Mouse (Mus musculus): ENCODE results near the gene Colgalt1. TPM values are rescaled to one million over a fixed set of nuclear protein-coding genes. Genes with fewer than 3 reads are reported as not detected.

Colgalt1 gene
- polyA plus RNA-seq, 1 experiment from 2014 or later = 38.9 TPM

DNA sequence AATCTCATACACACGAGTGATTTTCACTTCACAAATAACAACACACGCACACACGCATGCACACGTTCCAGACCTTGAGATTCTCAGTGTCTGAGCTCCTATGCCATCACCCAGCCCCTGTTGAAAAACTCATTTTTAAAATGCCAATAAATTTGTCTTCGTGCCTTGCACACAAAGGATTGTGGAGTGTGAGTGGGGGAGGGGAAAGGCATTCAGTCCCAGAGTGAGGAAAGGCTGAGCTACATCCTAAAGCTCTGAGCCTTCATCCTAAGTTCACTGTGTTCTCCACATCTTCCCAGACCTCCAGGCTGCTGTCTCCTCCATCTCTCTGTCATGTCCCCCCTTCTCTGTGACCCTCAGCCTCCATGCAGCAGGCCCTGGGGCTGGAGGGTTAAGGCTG is 56.5 kb downstream of the Colgalt1 start:
- DNase-seq (ENCODE audit: low spot score) = no peak

DNA sequence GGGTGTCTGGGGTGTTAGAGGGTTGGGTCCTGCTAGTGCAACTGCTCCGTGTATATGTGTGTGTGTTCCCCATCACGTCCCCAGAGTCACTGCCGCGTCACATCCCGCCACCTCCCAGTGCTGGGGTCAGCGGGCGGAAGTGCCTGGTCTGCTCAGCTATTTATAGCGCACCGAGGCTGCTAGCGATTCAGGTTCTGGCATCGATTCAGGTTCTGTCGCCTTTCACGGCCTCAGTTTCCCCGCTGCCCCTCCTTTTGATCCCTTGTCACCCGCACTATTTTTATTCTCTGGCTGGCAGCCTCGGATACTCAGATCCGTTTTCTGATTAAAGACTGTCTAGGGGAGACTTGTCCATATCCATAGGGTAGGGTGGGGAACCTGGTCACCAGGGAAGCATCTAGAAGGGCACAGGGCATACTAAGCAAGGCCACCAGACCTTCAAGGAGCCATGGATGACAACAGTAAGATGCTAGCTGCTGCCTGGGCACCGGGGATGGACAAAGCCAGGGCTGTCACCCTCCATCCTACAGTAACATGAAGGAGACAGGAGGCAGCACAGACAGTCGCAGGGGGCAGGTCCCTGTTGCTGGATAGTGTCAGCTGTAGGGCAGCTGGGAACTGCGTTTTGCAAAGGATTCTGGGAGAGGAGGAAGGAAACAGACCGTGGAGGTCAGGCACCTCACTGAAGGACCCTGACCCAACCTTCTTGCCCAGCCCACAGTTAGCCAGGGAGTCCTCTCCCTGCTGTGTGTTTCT is 57.6 kb downstream of the Colgalt1 start:
- DNase-seq (ENCODE audit: low spot score) = peak; percentile 44

DNA sequence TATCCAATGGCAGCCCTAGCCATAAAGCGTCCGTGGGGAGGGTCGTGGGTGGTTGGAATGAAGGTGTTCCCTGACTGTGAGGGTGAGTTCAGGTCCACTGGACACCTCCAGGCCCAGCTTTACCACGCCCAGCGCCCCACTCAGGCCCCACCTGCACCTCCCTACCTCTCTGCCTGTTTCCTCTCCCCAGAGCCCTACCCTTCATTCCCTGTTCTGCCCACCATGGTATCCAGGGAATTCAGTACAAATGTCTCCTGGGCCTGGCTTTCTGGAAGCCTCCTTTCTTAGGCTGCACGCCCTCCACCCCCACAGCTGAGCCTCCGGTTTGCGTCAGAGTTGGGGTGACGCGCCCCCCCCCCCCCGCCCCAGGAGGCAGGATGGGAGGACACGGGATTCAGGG is 59.4 kb downstream of the Colgalt1 start:
- no peak for DNase-seq (ENCODE audit: low spot score)

DNA sequence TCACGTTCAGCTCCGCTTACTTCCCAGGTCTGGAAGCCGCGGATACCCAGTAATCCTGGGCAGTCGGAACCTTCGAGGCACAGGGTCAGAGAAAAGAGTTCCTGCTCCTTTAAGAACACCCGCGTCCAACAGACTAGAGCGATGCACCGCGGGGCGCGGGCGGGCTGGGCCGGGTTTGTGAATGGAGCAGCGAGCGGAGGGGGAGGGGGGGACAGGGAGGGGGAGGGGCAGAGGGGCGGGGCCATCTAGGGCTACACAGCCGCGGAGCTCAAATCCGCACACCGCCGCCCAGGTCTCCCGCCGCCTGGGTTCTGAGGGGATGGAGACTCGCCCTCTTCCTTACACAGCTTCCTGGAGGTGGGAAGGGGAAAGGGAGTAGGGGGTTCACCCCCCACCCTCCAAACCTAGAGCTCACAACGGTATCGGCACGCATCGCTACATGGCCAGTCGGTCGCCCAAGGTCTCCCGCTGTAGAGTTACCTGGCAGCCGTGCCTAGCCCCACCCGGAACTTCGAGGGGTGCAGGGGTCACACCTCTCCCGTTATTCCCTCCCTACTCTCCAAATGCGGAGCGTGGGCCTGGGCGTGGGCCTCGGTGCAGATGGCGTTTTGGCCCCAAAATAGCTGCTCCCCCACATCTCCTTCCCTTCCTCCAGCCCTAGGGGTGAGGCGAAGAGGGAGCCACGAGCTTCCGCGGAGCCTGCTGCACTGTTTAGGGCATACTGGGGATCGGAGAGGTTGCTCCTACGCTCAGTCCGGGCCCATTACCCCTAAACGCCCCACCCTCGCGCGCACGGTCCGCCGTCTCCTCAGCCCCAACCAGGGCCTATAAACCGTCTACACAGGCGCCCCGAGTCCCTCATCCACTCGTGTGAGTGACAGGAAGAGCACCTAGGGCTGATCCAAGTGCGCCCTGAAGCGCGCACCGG is 60.1 kb downstream of the Colgalt1 start:
- peak; percentile 40 for DNase-seq (ENCODE audit: low spot score)

DNA sequence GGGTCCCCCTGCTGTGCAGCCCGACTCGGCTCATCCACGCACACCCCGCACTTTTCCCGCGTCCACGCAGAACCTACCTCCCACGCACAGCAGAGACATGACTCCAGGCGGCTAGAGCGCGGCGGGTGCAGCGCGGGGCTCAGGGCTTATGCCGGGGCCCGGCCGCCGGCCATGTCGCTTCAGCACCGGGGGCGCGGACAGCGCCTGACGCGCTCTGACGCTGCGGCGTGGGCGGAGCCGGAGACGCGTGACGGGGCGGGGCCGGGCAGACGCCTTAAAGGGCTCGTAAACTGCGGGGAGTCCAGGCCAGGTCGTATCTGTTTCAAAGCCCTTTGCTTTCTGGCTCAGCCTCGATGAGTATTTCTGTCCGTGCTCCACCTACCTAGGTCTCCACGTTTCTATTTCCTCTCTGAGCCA is 60.8 kb downstream of the Colgalt1 start, which contains the start of gene Unc13a:
Gene Unc13a, minus strand, starts transcription at position 209 of the 417 bp plus-strand sequence.
- DNase-seq (ENCODE audit: low spot score) = peak; percentile 92

DNA sequence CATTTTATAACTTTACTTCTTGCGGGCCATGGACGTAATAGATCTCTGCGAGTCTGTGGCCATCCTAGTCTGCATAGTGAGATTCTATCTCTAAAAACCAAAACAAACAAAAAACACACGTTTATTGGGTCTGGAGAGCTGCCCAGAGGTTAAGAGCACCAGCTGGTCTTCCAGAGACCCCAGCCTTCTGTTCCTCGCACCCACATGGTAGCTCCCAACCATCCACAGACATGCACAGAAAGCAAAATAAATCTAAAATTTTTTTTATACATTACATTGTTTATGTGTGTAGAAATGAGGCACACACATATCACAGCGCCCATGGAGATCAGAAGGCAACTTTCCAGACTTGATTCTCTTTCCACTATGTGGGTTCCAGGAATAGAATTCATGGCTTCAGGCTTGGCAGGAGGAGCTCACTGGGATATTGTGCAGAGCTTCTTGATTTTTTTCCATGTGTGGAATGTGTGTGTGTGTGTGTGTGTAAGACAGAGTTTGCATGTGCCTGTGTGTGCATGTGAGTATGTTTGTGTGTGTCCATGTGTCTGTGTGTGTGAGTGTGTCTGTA is 61.5 kb downstream of the Colgalt1 start:
- DNase-seq (ENCODE audit: low spot score) = no peak

DNA sequence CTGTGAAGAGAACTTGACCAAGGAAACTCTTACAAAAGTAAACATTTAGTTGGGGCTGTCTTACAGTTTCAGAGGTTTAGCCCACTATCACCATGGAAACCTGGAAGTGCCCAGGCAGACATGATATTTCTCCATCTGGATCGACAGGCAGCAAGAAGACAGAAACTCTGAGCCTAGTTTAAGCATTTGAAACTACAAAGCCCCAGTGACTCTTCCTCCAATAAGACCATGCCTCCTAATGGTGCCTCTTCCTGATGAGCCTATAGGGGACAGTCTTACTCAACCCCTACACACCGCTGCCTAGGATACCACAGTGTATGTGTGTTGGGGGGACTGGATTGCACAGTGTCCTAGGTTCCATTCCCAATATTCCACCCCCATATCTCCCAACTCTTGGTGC is 63.3 kb downstream of the Colgalt1 start:
- DNase-seq (ENCODE audit: low spot score) = no peak

Small RNA genes lying within 50 kb of the gene (microRNA-seq; reads per million reads assigned to microRNA genes)
- gene Mir6769b (ENCODE audit: borderline number of aligned reads) = not detected

Other genes with a start within 250 kb of the Colgalt1 start
- gene Use1, start 244.2 kb upstream of the Colgalt1 start, polyA plus RNA-seq (2015; fragmentation: Nextera tagmentation; extraction: Ambion mirVana) = 143 and 152 TPM in 2 replicates
- gene Ocel1, start 239.7 kb upstream of the Colgalt1 start, polyA plus RNA-seq (2015; fragmentation: Nextera tagmentation; extraction: Ambion mirVana) = 17.4 and 19.2 TPM in 2 replicates
- 17.7 and 18.4 TPM in 2 replicates for gene Nr2f6, start 229.0 kb upstream of the Colgalt1 start, polyA plus RNA-seq (2015; fragmentation: Nextera tagmentation; extraction: Ambion mirVana)
- 4.7 and 5.1 TPM in 2 replicates for gene Ushbp1, start 215.2 kb upstream of the Colgalt1 start, polyA plus RNA-seq (2015; fragmentation: Nextera tagmentation; extraction: Ambion mirVana)
- gene Babam1, start 214.1 kb upstream of the Colgalt1 start, polyA plus RNA-seq (2015; fragmentation: Nextera tagmentation; extraction: Ambion mirVana) = 83.2 and 87.4 TPM in 2 replicates
- gene Ankle1, start 205.0 kb upstream of the Colgalt1 start, polyA plus RNA-seq (2015; fragmentation: Nextera tagmentation; extraction: Ambion mirVana) = 15.3 and 25.1 TPM in 2 replicates
- 190 and 219 TPM in 2 replicates for gene Abhd8, start 147.3 kb upstream of the Colgalt1 start, polyA plus RNA-seq (2015; fragmentation: Nextera tagmentation; extraction: Ambion mirVana)
- 221 TPM in 2 replicates for gene Mrpl34, start 146.0 kb upstream of the Colgalt1 start, polyA plus RNA-seq (2015; fragmentation: Nextera tagmentation; extraction: Ambion mirVana)
- gene Dda1, start 141.8 kb upstream of the Colgalt1 start, polyA plus RNA-seq (2015; fragmentation: Nextera tagmentation; extraction: Ambion mirVana) = 154 and 157 TPM in 2 replicates
- 0.68 and 1.4 TPM in 2 replicates for gene Ano8, start 125.0 kb upstream of the Colgalt1 start, polyA plus RNA-seq (2015; fragmentation: Nextera tagmentation; extraction: Ambion mirVana)
- 17.8 TPM in 2 replicates for gene Gtpbp3, start 122.9 kb upstream of the Colgalt1 start, polyA plus RNA-seq (2015; fragmentation: Nextera tagmentation; extraction: Ambion mirVana)
- 27.5 and 31.6 TPM in 2 replicates for gene Plvap, start 99.2 kb upstream of the Colgalt1 start, polyA plus RNA-seq (2015; fragmentation: Nextera tagmentation; extraction: Ambion mirVana)
- gene Ccdc194, start 85.3 kb upstream of the Colgalt1 start, polyA plus RNA-seq (2015; fragmentation: Nextera tagmentation; extraction: Ambion mirVana) = 0.08 and 0.15 TPM in 2 replicates
- 158 TPM in 2 replicates for gene Bst2, start 73.5 kb upstream of the Colgalt1 start, polyA plus RNA-seq (2015; fragmentation: Nextera tagmentation; extraction: Ambion mirVana)
- gene Mvb12a, start 68.1 kb upstream of the Colgalt1 start, polyA plus RNA-seq (2015; fragmentation: Nextera tagmentation; extraction: Ambion mirVana) = 98.3 and 101 TPM in 2 replicates
- gene Tmem221, start 52.1 kb upstream of the Colgalt1 start, polyA plus RNA-seq (2015; fragmentation: Nextera tagmentation; extraction: Ambion mirVana) = 13.0 and 13.1 TPM in 2 replicates
- 1.1 and 1.3 TPM in 2 replicates for gene Nxnl1, start 44.4 kb upstream of the Colgalt1 start, polyA plus RNA-seq (2015; fragmentation: Nextera tagmentation; extraction: Ambion mirVana)
- gene Slc27a1, start 42.1 kb upstream of the Colgalt1 start, polyA plus RNA-seq (2015; fragmentation: Nextera tagmentation; extraction: Ambion mirVana) = 32.4 and 33.8 TPM in 2 replicates
- 340 and 346 TPM in 2 replicates for gene Pgls, start 18.8 kb upstream of the Colgalt1 start, polyA plus RNA-seq (2015; fragmentation: Nextera tagmentation; extraction: Ambion mirVana)
- gene Fam129c, start 13.3 kb upstream of the Colgalt1 start, polyA plus RNA-seq (2015; fragmentation: Nextera tagmentation; extraction: Ambion mirVana) = 9.4 and 11.2 TPM in 2 replicates
- 0.58 and 0.68 TPM in 2 replicates for gene Unc13a, start 60.8 kb downstream of the Colgalt1 start, polyA plus RNA-seq (2015; fragmentation: Nextera tagmentation; extraction: Ambion mirVana)
- 17.0 and 20.3 TPM in 2 replicates for gene Jak3, start 65.3 kb downstream of the Colgalt1 start, polyA plus RNA-seq (2015; fragmentation: Nextera tagmentation; extraction: Ambion mirVana)
- 3.7 and 6.7 TPM in 2 replicates for gene Insl3, start 78.2 kb downstream of the Colgalt1 start, polyA plus RNA-seq (2015; fragmentation: Nextera tagmentation; extraction: Ambion mirVana)
- 2.1 and 2.7 TPM in 2 replicates for gene B3gnt3, start 90.8 kb downstream of the Colgalt1 start, polyA plus RNA-seq (2015; fragmentation: Nextera tagmentation; extraction: Ambion mirVana)
- gene Fcho1, start 114.7 kb downstream of the Colgalt1 start, polyA plus RNA-seq (2015; fragmentation: Nextera tagmentation; extraction: Ambion mirVana) = 123 and 127 TPM in 2 replicates